Mouse (Mus musculus) induced T-regulatory cell, adult 2 months (primary cell): ENCODE results near the gene Hoxc13.
A peak's percentile ranks its signal among the peaks of the same experiment; 100 is the strongest.

Experiments used
- DNase-seq: peaks from one replicate; pipeline ENCODE4 v3.0.0-alpha.2; 2012; ENCODE audit warnings: low read depth

Gene Hoxc13

DNA sequence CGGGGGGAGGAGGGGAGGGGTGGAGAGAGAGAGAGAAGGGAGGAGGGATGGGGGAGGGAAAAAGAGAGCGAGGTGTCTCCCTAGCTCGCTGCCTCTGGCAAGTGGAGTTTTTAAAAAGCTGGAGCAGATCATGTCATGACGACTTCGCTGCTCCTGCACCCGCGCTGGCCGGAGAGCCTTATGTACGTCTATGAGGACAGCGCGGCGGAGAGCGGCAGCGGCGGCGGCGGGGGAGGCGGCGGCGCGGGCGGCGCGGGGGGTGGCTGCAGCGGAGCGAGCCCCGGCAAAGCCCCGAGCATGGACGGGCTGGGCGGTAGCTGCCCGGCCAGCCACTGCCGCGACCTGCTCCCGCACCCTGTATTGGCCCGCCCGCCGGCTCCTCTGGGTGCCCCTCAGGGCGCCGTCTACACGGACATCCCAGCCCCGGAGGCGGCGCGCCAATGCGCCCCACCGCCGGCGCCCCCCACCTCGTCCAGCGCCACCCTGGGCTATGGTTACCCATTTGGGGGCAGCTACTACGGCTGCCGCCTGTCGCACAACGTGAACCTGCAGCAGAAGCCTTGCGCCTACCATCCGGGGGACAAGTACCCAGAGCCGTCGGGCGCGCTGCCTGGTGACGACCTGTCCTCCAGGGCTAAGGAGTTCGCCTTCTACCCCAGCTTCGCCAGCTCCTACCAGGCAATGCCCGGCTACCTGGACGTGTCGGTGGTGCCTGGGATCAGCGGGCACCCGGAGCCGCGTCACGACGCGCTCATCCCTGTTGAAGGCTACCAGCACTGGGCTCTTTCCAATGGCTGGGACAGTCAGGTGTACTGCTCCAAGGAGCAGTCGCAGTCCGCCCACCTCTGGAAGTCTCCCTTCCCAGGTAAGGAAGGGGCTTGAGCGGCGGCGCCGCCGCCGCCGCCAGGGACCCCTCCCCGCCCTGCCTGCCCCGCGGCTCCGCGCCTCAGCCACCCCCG is at the start of gene Hoxc13:
Hoxc13 (plus strand) TSS at position 51 of the 959 bp plus-strand sequence.
- no peak for DNase-seq

DNA sequence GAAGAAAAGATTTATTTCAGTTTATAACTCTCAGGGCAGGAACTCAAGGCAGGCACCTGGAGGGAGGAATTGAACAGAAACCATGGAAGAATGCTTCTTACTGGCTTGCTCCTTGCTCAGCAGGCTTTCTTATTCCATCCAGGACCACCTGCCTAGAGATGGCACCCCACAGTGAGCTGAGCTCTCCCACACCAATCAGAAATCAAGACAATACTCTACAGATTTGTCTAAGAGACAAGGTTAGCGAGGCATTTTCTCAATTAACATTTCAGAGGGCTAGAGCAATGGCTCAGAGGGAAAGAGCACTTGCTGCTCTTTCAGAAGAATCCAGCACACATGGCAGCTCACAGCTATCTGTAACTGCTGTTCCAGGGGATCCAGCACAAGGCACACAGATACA is 35.1 kb upstream of the Hoxc13 start:
- DNase-seq, result no peak

DNA sequence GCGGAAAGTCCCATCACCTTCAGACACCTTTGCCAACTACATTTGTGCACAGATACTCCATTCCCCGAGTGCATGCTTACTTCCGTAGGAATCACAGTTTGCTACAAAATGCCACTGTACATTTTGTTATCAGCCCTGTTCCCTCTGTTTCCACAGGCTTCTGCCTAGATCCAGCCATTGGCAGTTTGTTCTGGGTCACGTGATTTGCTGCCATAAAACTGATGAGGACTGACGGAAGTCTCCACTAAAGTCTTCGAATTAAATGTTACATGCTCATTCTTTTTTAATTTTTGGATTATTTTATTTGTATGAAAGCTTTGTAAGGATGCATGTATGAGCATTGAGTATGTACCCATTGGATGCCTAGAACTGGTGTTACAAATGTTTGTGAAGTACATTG is 25.8 kb upstream of the Hoxc13 start:
- DNase-seq, result no peak

DNA sequence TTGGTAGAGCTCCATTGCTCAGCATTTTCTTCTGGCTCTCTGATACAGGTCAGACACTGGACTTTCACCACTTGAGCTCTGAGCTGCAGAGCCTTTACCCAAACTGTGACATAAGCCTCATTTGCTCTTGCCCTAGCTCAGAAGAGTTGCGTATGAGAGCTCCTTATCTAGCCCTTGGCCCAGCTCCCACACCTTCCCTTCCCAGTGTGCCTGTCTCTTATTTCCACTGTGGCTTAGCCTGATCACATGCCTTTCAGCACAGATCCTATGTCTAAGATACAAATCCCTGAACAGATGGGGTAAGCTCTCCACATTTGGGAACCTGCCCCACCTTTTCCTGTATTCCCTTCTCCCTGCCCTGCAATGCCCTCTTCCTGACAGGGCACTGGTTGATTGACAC is 16.0 kb upstream of the Hoxc13 start:
- DNase-seq, result no peak

DNA sequence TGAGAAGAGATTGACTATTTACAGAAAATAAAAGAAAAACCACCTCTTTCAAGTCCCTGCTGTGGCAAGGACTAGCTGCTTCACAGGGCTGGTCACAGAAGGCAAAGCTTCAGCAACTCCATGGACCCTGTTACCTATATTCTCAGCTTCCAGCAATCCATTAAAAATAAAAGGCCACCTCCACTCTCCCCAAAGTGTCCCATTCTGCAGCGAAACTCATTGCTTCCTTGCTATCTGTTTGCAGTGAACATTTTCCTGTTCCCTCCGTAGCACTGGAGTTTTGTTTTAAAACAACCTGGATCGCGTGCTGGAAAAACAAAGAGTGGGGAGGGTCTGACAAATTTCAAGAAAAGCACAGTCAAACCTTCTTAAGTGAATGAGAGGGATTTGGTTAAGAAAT is 11.4 kb upstream of the Hoxc13 start:
- DNase-seq, result no peak

DNA sequence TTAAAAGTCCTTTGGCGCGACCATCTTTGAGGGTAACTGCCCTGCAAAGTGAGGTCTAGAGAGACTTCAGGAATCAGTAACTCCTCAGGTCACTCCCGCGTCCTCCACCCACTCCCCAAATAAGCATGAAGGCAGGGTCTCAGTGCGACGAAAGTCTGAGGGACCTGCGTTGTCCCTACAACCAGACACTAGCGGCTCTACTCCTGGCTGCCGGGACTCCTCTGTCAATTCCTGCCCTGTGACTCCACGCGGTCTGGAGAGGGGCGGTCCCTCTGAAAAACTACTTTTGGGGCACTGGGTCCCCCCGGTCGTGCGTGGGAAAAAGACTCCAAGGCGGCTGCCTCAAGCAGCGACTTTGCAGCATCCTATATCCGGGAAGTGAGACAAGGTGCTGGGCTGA is 10.9 kb upstream of the Hoxc13 start:
- no peak for DNase-seq

DNA sequence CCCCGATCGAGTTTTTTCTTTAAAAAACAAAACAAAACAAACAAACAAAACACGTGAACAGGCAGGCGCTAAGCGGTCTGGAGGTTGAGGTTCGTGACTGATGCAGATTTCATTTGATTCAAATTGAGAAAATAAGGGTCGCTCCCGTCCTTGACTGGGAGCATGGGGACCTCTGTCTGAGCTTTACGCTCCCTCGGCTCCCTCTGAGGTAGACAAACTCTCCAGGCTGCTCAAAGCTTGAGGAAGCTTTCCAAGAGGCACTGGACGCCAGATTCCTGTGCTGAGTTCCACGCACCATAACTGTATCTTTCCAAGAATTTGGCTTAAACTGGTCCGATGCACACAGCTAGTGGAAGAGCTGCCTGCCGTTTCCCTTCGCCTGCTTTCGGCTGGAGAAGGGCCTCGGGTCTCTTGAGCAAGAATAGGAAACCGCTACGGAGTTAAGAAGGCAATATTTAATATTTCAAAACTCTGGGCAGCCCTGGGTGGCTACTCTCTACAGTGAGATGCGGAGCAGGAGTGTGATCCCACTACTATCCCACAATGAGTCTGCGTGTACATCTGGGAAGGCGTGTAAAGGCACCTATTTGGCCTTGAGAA is 10.3 kb upstream of the Hoxc13 start:
- no peak for DNase-seq

DNA sequence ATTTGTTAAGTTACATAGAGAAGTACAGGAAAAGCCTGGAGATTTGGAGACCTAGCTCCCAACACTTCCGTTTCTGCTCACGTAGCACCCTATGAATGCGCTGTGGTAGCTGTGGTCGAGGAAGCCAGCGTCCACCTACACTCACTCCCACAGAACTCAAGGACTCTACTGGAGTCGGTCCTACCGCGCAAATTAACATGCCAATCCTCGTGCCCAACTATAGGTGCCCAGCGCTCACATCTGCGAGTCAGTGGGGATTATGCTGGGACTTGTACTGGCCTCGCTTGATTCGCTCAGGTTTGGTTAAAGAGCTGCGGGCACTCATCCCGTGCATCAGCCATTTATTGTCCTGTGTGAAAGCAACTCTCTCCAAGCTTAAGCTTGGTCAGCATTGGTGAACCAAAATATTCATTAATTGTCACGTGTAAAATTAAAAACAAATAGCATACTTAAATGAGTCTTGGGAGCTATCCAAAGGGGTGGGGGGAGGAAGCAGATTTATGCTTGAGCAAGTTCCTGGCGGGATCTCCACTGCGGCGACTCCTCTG is 7.8 kb upstream of the Hoxc13 start:
- no peak for DNase-seq

DNA sequence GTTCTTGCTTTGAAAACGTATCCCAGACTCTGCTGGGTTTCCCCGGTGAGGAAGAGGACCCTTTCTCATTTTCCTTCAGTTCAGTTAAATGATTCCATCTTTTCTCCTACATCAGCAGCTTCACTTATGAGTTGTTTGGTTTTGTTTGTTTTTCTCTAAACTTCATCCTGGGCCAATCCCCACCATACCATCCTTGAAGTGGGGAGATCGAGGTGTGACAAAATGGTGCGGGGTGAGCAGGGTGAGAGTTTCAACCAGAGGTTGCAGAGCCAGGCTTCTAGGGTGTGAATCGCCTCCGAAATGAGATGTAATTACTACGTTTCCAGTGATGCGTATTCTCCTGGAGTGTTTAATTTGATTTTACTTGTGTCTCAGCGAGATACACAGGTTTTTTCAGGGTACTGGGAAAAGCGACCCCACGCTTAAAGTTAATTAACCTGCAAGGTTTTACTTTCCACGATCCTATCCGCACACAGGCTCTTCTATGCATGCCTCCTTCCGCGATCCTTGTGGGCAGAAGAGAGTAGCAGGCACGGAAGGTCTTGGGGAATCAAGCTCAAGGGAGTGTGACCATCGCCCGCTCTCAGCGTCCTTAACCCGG is 2.8 kb upstream of the Hoxc13 start:
- DNase-seq, result no peak

DNA sequence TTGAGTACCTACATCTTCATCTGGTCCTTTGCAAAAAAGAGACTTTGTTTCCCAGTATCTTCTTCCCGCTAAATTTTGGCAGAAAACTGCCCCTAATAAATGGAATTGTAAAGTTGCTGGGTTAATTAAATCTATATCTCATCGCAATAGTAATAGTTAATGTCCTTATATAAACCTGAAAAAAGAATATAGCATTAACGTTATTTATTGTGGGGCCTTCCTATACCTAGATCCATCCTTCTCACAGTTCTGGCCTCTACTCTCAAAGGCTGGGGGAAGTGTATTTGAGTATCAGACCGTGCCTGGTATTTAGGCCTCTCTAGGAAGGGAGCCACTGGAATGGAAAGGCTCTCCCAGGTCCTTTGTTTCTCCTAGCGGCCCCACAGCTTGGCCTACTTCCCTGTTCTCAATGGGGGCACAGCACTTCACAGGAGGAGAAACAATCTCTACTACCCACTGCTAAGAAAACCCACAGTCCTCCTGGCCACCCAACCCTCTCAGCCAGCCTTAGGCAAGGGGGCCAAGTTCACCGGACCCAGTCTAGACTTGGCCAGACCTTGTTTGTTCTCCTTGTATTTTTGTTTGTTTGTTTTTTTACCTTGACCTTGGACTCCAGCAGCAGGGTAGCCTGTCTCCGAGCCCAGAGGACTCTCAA is 2.2 kb upstream of the Hoxc13 start:
- no peak for DNase-seq

DNA sequence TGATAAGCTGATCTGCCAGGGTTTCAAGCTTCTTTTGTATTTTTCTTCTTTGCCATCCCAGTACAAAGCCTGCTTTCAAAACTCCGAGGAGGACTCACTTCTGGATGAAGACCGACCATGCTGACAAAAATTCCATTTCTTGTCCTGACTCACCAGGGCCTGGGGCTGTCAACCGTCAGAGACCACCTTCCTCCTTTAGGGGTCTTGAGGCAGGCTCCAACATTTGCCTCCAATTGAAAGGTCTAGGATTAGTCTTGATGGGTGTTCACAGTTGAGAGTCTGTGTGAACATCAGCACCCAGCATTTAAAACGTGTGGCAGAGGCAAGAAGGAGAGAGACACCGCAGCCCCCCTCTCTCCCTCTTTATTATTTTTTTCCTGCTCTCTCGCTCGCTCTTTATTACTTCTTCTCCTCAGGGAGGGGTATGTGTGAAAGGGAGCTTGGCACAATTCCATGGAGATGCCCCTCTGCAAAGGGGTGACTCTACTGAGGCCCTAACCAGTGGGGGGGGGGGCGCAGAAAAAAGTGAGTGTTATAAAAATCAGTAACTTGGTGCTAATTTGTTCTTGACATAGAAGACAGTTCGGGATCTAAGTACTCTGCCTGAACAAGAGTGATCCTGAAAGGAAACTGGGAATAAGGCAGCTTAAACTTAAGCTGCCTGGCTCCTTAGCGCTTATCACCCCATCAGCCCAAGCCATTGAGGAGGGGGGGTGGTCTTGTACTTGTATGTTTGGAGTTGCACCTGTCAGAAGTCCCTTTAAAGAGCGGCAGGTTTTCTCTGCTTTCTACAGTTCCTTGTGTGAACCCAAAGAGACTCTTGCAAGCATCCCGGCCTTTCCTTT is 1.3 kb upstream of the Hoxc13 start:
- DNase-seq, result no peak

DNA sequence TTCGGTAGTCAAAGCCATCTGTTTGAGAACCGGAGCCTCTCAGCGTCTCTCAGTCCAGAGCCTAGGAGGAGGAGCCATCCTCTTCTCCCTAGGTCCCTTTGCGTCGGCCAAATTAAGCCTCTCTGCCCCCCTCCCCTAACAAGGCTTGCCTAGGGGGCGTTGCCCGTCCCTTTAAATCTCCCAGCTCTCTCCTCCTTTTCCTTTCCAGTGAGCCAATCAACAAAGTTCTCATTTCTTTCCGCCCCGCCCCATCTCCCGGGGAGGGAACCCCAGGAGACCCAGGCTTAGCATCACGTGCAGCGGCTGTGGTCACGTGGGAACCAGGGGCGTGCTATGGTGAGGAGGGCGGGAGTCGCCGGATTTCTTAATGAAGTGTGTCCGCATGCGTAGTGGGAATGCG is 284 bp upstream of the Hoxc13 start:
- DNase-seq, result peak; percentile 34

DNA sequence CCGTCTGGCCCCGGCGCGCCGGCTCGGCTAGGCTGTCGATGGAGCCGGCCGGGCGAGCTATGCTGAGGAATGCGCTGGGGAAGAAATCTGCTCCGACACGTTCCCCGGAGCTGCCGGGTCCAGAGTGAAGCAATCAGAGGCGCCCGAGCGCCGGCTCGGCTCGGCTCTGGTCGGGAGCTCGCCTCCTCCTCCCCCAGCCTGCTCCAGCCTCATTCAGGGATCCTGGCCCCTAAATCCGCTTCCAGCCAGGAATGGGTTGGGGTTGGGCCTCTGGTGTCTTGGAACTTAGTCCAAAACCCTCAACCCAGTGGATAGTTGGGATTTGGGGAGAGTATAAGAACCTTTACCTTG is 1.1 kb downstream of the Hoxc13 start:
- no peak for DNase-seq

DNA sequence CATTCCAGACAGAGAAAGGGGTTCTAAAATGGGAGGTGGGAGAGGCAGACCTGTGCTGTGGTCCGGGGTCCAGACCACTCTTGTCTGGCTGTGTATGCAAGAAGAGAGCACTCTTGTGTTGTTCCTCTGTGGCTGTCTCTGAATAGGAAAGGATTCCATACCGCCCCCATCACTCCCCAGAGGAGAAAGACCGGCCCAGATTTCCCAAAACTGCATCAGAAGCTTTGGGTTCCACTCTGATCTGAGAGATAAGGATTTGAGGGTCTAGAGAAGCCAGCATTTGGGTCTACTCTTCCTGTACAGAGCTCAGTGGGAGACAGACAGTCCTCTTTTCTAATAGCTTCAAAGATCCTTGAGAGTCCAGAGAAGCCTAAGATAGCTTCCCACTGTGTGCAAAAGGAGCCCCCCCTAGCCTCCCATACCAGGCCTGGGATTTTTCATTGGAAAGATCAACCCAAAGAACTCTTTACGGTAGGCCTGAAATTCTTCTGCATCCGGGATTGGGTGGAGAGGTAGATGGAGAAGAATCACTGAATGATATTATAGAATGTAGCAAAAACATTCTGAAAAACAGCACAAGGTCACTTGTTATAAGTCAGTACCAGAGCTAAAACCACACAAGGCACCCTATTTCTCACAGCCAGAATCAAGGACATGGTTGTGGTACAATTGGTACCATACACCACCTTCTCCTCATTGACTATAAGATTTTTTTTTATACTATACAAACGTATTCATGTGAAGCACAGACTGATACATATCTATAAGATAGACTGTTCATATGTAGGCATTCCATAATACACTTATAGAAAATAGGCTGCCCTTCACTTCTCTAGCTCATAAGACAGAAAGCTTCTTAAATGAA is 2.0 kb downstream of the Hoxc13 start:
- DNase-seq, result no peak

DNA sequence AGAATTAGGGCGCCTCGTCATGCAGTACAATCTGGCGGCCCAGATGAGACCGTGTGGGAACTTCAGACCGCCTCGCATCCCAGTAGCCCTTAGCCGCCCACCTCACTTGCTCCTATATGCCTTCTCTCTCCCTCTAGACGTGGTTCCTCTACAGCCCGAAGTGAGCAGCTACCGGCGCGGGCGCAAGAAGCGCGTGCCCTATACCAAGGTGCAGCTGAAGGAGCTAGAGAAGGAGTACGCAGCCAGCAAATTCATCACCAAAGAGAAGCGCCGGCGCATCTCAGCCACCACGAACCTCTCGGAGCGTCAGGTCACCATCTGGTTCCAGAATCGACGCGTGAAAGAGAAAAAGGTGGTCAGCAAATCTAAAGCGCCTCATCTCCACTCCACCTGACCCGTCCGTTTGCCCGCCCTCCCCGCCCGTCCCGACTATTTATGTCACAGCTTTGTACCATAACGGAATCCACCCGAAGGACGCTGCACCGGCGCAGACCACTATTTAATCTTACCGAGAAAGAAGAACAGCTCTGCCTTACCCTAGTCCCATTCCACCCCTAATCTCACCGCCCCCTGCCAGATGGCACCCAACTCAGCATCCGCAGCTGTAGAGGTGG is 6.2 kb downstream of the Hoxc13 start:
- no peak for DNase-seq

DNA sequence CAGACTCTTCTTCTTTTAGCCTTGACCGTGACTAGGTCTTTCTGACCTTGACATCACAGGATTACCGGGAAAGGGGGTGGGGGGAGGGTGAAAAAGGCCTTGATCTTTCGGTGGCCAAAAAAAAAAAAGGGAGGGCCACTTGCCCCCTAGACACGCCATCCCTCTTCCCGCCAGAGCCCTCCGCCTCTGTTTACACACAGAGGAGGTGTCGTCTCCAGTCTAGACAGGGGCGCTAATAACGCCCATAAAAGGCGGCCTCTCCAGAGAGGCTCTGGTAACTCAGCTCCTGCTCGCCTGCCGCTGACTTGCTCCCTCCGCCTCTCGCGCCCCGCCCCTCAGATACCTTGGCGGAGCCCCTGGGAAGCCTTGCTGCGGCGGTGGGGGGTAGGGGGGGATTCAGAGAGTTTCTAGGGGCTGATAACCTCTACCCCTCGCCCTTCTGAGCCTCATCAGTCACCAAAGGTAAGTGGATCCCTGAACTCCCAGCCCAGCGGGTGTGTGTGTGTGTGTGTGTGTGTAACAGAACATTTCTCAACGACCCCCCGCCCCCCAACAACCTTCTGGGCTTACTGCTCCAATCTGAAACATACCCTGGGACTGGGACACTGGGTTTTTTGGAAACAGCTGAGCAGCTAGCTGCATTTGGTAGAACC is 10.9 kb downstream of the Hoxc13 start:
- DNase-seq, result no peak

DNA sequence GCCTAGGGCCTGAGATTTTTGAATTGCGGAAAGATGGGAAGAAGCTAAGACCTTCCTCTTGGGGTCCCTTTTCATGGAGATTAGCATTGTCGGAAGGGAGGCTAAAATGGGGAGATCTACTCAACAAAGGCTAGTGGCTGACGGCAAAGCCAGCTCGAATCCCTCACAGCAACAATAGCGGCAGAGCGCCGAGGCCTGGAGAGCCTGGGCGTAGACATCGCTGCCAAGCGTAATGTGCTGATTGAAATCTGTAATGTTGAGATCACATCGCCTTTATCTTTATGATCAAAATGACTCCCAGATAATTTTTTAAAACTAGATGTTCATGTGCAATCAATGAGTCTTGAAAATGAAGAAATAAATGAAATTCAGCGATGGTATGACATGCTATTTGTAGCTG is 13.5 kb downstream of the Hoxc13 start:
- DNase-seq, result no peak

DNA sequence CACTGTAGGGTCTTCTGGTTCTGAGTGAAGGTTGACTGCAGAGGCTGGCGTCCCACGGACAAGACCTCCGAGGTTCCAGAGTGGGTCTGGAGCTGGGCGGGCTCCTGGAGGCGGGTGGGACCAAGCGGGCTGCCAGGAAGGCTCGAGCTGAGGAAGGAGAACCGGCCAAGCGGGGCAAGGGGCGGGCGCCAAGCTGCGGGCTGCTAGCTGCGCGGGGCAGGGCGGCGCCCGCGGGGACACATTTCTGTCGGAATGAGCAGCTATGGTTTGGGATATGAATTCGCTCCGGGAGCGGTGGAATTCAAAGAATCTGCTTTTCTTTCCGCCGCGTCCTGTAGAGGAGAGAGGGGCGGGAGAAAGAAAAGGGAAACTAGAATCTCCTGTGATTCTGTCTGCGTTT is 14.0 kb downstream of the Hoxc13 start:
- no peak for DNase-seq

DNA sequence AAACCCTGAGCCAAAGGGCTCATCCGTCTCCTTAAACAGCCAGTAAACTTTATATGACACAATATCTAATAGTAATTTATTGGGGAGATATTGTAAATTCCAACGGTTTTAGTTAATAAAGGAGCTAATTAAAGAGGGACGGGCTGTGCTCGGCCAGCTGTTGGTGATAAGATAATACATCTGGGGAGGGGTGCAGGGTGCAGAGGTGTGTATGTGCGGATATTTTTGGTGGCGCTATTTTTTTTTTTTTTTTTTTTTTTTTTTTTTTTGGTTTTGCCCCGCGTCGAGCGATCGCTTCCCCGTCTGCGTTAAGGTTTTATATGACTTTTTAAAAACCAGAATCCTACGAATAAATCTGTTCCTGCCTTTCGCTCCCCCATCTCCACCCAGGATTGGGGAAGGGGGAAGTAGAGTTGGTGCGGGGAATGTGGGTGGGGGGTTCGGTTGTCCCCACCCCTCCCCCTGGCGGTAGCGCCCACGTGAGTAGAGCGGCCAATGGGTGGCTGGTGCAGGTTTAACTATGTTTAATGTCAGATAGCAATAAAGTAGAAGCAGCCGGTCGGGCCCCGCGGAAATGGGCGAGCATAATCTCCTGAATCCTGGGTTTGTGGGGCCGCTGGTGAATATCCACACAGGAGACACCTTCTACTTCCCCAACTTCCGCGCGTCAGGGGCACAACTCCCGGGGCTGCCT is 15.5 kb downstream of the Hoxc13 start, which contains the start of gene Hoxc12:
Hoxc12 (plus strand) TSS at position 479 of the 694 bp plus-strand sequence.
- no peak for DNase-seq
